Mouse (Mus musculus) retina, adult 2 months (tissue): ENCODE measurements at regions not wholly inside any gene's neighbourhood (a gene's known extent, or its start where the extent isn't known, plus 50 kb on each side); places are given as distances from the start of the nearest gene placed in this dataset.
A peak's percentile ranks its signal among the peaks of the same experiment; 100 is the strongest.

Experiments used
- DNase-seq: peaks from one replicate; pipeline ENCODE4 v3.0.0-alpha.2; 2012; ENCODE audit warnings: low read depth, low spot score

GRCm38 (mm10) chr3:57228400-57228799 is 73.4 kb downstream of the Tm4sf1 start:
- no peak for DNase-seq

- DNase-seq = no peak
Observed at GRCm38 (mm10) chr3:57223773-57224172, 78.0 kb downstream of the Tm4sf1 start.

DNA sequence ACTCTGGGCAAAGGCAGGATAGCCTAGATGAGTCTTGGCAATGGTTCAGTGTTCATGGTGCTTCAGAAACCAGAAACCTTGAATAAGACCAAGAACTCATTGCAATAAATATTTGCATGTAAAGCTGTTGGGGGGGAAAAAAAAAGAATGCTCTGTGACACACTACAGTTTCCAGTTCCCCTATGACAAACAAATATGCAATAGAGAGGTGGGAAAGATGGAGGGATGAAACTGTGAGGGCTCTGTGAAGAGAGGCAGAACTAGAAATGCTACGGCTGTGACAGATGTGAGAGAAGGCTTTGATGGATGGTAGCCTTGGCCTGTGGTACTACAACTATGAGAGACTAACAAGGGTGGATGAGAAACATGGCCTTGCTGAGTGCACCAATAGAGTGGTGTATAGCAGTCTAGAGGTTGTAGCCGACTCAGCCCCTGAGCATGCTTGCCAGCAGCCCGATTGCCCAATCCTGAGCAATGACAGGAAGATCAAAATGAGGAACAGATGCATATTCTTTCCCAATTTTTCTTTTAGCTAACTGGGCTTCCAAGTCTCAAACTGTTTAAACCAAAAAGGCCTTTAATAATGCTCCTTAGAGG is 79.4 kb downstream of the Tm4sf1 start:
- no peak for DNase-seq

- DNase-seq = no peak
Observed at GRCm38 (mm10) chr3:57218431-57218830, 83.4 kb downstream of the Tm4sf1 start.

DNA sequence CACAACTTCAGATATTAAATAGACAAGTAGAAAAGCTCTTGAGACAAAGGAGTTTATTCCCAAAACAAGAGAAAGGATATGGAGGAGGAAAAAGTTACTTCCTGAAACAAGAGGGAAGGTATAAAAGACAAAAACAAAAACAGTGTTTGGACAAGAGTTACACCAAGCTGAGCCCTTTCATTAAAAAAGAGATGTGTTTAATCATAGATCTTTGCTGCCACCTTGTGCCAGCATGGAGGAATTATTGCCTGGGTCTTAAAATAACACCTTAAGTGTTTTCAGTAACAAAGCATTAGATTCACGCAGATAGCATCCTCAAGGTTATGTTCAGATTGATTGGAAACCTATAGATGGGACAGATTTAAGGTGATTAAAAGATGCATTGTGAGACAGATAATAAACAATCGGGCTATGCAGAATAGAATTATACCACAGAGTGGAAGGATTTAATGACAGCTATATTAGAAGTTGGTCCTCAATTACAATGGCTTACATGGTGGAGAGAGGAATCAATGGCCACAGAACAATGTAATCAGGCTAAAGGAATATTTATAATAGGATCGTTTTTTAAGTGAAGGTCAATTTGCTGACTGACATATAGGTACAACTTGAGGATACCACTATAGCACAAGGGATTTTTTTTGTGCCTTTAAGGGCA is 97.6 kb downstream of the Tm4sf1 start:
- DNase-seq = peak; percentile 37

DNA sequence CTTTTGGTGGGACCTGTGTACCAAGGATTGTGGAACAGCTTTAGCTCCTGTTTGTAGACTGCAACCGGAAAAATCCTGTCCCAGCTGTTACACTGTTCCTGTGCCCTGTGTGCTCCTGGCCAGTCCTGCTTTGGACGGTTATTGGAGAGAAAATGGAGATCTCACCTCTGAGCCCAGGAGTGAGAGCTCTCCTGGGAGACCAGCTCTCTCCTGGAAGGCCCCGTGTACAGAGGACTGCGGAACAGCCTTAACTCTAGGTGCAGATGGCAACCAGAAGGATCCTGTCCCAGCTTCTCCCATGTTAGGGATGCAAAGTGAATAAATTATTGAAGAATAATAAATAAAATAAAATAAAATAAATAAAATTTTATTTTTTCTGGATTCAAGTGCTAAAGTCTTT is 98.4 kb downstream of the Tm4sf1 start:
- DNase-seq = no peak

- DNase-seq = no peak
Observed at GRCm38 (mm10) chr3:57181587-57181986, 120.2 kb downstream of the Tm4sf1 start.

DNA sequence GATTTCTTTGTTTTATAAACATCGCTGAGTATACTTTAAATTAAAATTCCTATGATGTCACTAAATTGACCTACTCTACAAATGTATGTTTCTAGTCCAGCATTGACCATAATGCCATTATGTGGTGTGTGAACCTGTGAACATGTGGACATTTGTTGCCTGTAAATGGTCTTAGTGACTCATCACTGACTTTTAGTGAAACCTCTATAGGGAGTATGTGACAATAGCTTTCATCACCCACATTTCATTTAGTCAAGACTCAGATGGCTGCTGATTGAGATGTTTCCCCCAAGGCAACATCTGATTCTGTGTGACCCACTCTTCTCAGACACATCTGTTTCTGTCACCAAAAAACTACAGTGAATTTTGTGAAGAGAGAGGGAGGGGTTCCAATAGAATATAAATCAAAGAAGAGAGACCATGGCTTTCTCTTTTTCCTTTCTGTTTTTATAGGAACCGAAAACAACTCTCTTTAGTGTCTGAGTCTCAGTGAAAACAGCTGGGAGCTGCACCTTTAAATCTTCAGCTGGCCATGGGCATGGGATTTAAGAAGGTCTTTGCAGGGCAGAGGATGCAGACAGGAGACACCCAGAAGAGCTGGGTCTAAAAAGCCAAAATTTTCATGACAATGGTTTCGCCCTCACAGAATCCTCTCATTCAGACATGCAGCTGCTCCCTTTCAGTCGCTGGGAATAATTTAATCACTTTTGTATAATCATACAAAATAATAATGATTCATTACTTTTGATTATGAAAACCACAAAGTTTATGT is 148.4 kb downstream of the Tm4sf1 start:
- no peak for DNase-seq

GRCm38 (mm10) chr3:57149156-57149555 is 152.6 kb downstream of the Tm4sf1 start:
- no peak for DNase-seq

DNA sequence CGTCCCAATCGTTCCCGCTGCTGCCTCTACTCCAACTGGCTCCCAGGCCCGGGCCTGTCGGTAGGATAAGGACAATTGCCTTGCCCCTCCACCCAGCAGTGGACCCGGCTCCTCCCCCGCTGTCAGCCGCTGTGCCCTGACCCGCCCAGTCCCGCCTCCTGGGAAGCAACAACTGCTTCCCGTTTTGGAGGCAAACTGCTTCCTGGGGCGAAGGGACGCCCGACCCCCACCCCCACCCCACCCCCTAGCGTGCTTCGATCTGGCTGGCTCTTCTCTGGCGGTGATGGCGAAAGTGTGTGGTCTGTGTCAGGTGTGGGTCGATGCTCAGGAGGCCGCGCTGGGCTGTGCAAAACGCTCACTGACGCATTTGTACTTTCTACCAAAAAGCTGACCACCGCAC is 164.9 kb downstream of the Tm4sf1 start:
- no peak for DNase-seq

DNA sequence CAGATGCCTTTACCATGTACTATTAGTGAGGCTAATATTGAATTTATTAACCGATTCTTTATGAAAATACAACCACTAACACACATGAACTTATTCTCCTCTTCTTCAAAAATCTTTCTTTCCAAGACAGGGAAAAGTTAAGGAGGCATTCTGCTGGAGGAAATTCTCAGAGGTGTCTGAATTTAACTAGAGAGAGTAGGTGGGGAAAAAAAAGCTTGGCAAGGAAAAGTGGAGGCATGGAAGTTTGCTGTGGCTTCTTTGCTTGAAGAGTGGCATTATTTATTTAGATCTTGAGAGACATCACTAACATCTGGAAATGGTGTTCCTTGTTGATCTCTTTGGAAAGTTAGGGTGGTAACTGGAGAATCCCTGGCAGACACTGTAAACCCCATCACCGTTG is 173.2 kb downstream of the Tm4sf1 start:
- DNase-seq = no peak

DNA sequence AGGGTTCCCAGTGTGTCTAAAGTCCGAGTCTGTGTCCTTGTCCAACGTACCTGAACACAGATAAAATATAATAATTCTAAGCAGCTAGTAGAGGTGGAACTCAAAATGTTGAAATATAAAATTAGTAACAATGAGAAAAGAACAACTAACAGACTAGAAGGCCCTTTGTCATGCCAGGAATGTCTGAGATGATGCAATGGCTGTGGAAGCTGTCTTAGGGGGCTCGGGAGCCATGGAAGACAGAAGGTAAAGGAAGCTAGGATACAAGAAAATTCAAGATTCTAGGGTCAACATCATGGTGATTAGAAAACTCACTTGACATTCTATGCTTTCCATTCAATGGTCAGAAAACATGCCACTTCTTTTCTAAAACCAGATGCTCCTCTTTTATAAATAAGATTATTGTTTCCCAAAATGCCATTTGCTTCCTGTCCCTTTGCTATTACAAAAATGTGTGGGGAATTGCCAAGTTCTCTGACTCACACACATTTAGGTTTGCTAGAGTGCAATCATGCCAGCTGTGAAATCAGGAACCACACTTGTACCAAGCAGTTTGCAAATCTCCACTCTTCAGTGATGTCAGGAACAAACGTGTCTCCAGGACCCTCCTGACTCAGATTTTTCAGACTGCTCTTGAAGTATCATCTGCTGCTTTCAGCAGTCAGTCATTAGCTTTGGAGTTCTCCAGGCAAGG is 175.8 kb downstream of the Tm4sf1 start:
- no peak for DNase-seq

GRCm38 (mm10) chr3:57118016-57118415 is 183.8 kb downstream of the Tm4sf1 start:
- DNase-seq = no peak

DNA sequence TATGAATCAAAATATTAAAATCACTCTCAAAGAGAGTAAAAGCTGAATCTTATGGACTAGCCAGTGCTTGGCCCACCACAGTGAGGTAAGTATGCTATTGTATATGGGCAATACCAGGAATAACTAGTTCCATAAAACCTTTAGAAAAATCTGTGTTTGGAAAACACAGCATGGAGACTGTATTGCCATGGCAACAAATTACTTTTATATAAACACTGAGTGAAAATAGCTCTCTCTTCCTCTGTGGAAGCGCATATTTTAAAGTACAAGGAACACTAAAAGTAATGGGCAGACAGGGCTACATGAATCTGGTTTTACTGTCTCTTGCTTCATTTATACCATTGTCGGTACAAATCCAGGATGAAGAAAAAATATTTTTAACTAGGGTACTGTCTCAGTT is 199.5 kb downstream of the Tm4sf1 start:
- DNase-seq = no peak

DNA sequence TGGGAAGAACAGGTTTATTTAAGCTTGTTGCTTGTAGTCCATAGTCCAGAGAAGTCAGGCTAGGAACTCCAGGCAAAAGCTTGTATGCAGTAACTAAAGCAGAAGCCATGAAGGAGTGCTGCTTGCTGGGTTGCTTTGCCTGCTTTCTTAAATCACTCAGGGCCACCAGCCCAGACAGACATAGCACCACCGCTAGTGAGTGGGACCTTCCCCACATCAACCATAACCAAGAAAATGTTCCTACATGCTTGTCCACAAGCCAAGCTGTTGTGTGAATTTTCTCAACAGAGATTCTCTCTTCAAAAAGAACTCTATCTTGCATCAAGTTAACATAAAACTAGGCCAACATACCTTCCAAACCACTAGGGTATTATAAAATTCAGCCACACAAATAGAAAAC is 201.3 kb downstream of the Tm4sf1 start:
- no peak for DNase-seq

- no peak for DNase-seq
Observed at GRCm38 (mm10) chr3:57094936-57095335, 206.9 kb downstream of the Tm4sf1 start.

GRCm38 (mm10) chr3:57093201-57093940 is 208.4 kb downstream of the Tm4sf1 start:
- DNase-seq = no peak

- DNase-seq = no peak
Observed at GRCm38 (mm10) chr3:57074516-57074915, 227.3 kb downstream of the Tm4sf1 start.

DNA sequence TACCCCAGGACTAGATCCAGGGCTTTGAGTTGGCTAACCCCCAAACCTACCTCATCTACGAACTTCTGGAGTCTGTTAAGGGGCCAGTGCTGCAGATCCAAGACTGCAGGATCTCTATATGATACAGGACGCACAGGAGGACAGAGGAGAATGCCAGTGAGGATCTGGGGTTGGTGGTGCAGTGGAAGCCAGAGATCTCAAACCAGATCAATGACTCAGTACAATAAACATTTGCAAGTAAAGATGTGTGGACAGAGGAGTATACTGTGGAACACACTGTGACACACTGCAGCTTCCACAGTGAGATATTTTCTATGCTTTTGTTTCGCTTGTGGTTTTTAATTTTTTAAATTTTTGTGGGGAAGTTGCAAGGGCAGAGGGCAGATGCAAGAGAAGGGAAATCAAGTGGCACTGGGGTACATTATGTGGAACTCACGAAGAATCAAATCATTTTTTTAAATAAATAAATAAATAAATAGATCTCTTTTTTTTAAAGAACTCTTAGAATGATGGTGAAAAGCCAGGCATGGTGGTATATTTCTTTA is 227.8 kb downstream of the Tm4sf1 start:
- DNase-seq = no peak

DNA sequence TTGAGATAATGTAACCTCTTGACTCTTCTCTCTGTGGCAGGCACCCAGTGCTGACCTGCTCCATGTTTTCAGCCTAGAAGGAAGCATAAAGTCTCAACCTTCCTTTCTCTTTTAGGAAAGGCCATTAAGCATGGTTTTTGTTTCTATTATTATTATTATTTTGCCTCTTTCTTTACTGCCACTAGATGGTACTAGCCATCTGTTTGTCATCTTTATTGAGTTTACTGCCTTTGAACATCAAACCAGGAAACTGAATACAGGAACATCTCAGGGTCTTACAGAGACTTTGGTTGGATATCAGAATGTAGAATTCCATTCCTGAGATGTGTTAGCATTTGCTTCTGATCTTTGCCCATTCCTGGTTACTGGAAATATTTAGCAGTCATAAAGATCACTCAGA is 268.8 kb downstream of the Tm4sf1 start:
- DNase-seq = no peak

DNA sequence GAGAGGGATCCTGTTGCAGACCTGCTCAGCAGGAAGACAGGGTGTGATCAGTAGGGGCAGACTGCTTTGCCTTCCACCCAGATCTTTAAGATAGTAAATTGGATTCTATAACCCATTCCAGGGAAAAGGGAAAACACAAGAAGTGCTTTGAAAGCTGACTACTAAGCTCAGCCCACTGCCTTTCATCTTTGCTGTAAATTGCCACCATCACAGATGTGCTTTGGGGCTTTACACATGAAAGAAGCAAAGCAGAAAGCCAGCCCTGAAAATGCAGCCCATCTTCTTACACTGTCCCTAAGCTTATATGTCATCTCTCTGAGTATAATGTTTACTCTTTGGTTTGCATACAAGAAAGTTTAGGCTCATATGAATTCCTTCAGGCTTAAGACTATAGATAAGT is 283.6 kb downstream of the Tm4sf1 start:
- DNase-seq = no peak
